Mouse (Mus musculus) liver, embryonic 14.5 days (tissue): ENCODE results near the gene Ccdc28a. TPM values are rescaled to one million over a fixed set of nuclear protein-coding genes. Genes with fewer than 3 reads are reported as not detected.

Experiments
- ATAC-seq: fragments of 200-750 bp; cut with Nextera tagmentation; 2 replicates; pipeline ENCODE4 v1.8.0; 2017; ENCODE audit warnings: moderate number of reproducible peaks, mild to moderate bottlenecking, moderate library complexity; ENCODE audit not compliant: insufficient read depth
- DNase-seq, 3 experiments: peaks; one replicate each; pipeline ENCODE4 v3.0.0-alpha.2; 2012 to 2013; ENCODE audit warnings: low read depth in 3 of 3, low spot score in 3 of 3
- H3K27ac ChIP-seq: fragments of 300-500 bp; sonication (generic); 2 replicates; pipeline ENCODE4 v1.5.1; 2014; ENCODE audit warnings: moderate library complexity, mild to moderate bottlenecking, control low read depth, inconsistent platforms
- H3K27me3 ChIP-seq: fragments of 300-500 bp; sonication (generic); 2 replicates; pipeline ENCODE4 v1.6.1; 2014; ENCODE audit warnings: mild to moderate bottlenecking, low read length, moderate library complexity; ENCODE audit not compliant: control insufficient read depth, insufficient read depth
- H3K36me3 ChIP-seq: fragments of 300-500 bp; sonication (generic); replicated peaks from 2 replicates; pipeline ENCODE4 v1.6.1; 2014; ENCODE audit warnings: low read depth; ENCODE audit not compliant: control insufficient read depth, insufficient read depth
- H3K4me1 ChIP-seq, 2 experiments: fragments of 200-500 bp in 1 of 2; fragments of 300-500 bp in 1 of 2; sonication (generic) in 1 of 2; replicated peaks; 2 replicates each; pipeline ENCODE4 v1.6.1; 2012 to 2014; ENCODE audit warnings: antibody characterized with exemption in 1 of 2, inconsistent platforms in 1 of 2, low read length in 1 of 2; ENCODE audit not compliant: control insufficient read depth in 2 of 2, insufficient read depth in 2 of 2
- H3K4me2 ChIP-seq: fragments of 300-500 bp; sonication (generic); 2 replicates; pipeline ENCODE4 v1.6.1; 2014; ENCODE audit warnings: low read depth, mild to moderate bottlenecking, control low read depth, moderate library complexity
- H3K4me3 ChIP-seq, 2 experiments: fragments of 200-500 bp in 1 of 2; fragments of 300-500 bp in 1 of 2; sonication (generic) in 1 of 2; 2 replicates each; pipeline ENCODE4 v1.5.1; 2012 to 2014; ENCODE audit warnings: low read depth in 2 of 2, low read length in 2 of 2, mild to moderate bottlenecking in 2 of 2, control low read depth in 1 of 2, inconsistent platforms in 1 of 2, moderate library complexity in 1 of 2; ENCODE audit not compliant: insufficient read depth in 1 of 2
- H3K9ac ChIP-seq: fragments of 300-500 bp; sonication (generic); replicated peaks from 2 replicates; pipeline ENCODE4 v1.6.1; 2014; ENCODE audit warnings: mild to moderate bottlenecking, control low read depth, moderate library complexity
- H3K9me3 ChIP-seq: fragments of 300-500 bp; sonication (generic); 2 replicates; pipeline ENCODE4 v1.6.1; 2016; ENCODE audit warnings: low read length, mixed read lengths; ENCODE audit not compliant: control insufficient read depth
- CTCF ChIP-seq: IDR thresholded peaks from 2 replicates; pipeline ENCODE4 v1.5.1; 2016; ENCODE audit warnings: antibody characterized with exemption, low read depth, control low read depth
- EP300 ChIP-seq: IDR thresholded peaks from 2 replicates; pipeline ENCODE4 v1.6.1; 2016; ENCODE audit warnings: antibody characterized with exemption, low read depth
- WGBS: fragments of 180-500 bp; shearing (Covaris S2); extraction: QIAGEN DNeasy Blood & Tissue Kit; methylation state at CpG from one replicate; pipeline ENCODE4 v1.1.7; 2014; ENCODE audit not compliant: insufficient replicate concordance; 5-methylcytosine and 5-hydroxymethylcytosine counted together
- polyA plus RNA-seq, 2 experiments: library from polyadenylated mRNA; depleted of rRNA in 1 of 2; stranded (reverse) in 1 of 2; unstranded in 1 of 2; fragments of >200 nt; fragmentation: Nextera tagmentation in 1 of 2; extraction: Ambion mirVana in 1 of 2; gene quantifications; 2 replicates each; pipeline versions ENCODE4 v1.2.1 to v1.2.3; 2012 to 2014

The Ccdc28a gene
- polyA plus RNA-seq, 2 experiments, result 6.2 to 6.6 TPM

- Histone ChIP-seq H3K4me2 (no peak overlapping the region), H3K4me1 (no peaks in the 10 kb centered on the region), H3K9me3 (no peaks in the 10 kb centered on the region), H3K27ac (no peak overlapping the region), H3K9ac (no peak overlapping the region), H3K4me3 (no peak overlapping the region), H3K36me3 (no peaks in the 10 kb centered on the region), H3K27me3 (no peaks in the 10 kb centered on the region)
- DNase-seq (no peak), ATAC-seq (no peak)
- TF ChIP-seq CTCF, result no peak
- no peak for TF ChIP-seq EP300
- 51% methylated on average over 6 of the region's 6 CpGs for WGBS
Observed at GRCm38 (mm10) chr10:18175087-18175486, 59.7 kb downstream of the Ccdc28a start.

Other genes starting within 250 kb of the Ccdc28a start
- 19.8 and 37.2 TPM in 2 replicates for gene Abracl, start 211.7 kb downstream of the Ccdc28a start, polyA plus RNA-seq (2012; rRNA removed)
- 66.4 and 71.1 TPM in 2 replicates for gene Abracl, start 211.7 kb downstream of the Ccdc28a start, polyA plus RNA-seq (2014; fragmentation: Nextera tagmentation; extraction: Ambion mirVana)
- gene Reps1, start 179.1 kb downstream of the Ccdc28a start, polyA plus RNA-seq (2012; rRNA removed), result 10.7 and 13.3 TPM in 2 replicates
- gene Reps1, start 179.1 kb downstream of the Ccdc28a start, polyA plus RNA-seq (2014; fragmentation: Nextera tagmentation; extraction: Ambion mirVana), result 3.4 and 6.0 TPM in 2 replicates
- gene Ect2l, start 24.1 kb downstream of the Ccdc28a start, polyA plus RNA-seq (2012; rRNA removed), result 0.08 TPM in 2 replicates
- 0.06 TPM in 1 of 2 replicates, not detected in the other for gene Ect2l, start 24.1 kb downstream of the Ccdc28a start, polyA plus RNA-seq (2014; fragmentation: Nextera tagmentation; extraction: Ambion mirVana)
- 0.55 and 0.64 TPM in 2 replicates for gene Nhsl1, start 84.0 kb upstream of the Ccdc28a start, polyA plus RNA-seq (2012; rRNA removed)
- 0.50 and 0.75 TPM in 2 replicates for gene Nhsl1, start 84.0 kb upstream of the Ccdc28a start, polyA plus RNA-seq (2014; fragmentation: Nextera tagmentation; extraction: Ambion mirVana)